Mouse (Mus musculus) liver, embryonic 14.5 days (tissue): ENCODE data around the gene Dnaic1. TPM values are rescaled to one million over a fixed set of nuclear protein-coding genes. Genes with fewer than 3 reads are reported as not detected.
A peak's percentile ranks its signal among the peaks of the same experiment; 100 is the strongest.

Source experiments
- ATAC-seq: fragments of 200-750 bp; cut with Nextera tagmentation; 2 replicates; pipeline ENCODE4 v1.8.0; 2017; ENCODE audit warnings: moderate number of reproducible peaks, mild to moderate bottlenecking, moderate library complexity; ENCODE audit not compliant: insufficient read depth
- DNase-seq, 3 experiments: peaks; one replicate each; pipeline ENCODE4 v3.0.0-alpha.2; 2012 to 2013; ENCODE audit warnings: low read depth in 3 of 3, low spot score in 3 of 3
- H3K27ac ChIP-seq: fragments of 300-500 bp; sonication (generic); 2 replicates; pipeline ENCODE4 v1.5.1; 2014; ENCODE audit warnings: moderate library complexity, mild to moderate bottlenecking, control low read depth, inconsistent platforms
- H3K27me3 ChIP-seq: fragments of 300-500 bp; sonication (generic); 2 replicates; pipeline ENCODE4 v1.6.1; 2014; ENCODE audit warnings: mild to moderate bottlenecking, low read length, moderate library complexity; ENCODE audit not compliant: control insufficient read depth, insufficient read depth
- H3K36me3 ChIP-seq: fragments of 300-500 bp; sonication (generic); replicated peaks from 2 replicates; pipeline ENCODE4 v1.6.1; 2014; ENCODE audit warnings: low read depth; ENCODE audit not compliant: control insufficient read depth, insufficient read depth
- H3K4me1 ChIP-seq, 2 experiments: fragments of 200-500 bp in 1 of 2; fragments of 300-500 bp in 1 of 2; sonication (generic) in 1 of 2; replicated peaks; 2 replicates each; pipeline ENCODE4 v1.6.1; 2012 to 2014; ENCODE audit warnings: antibody characterized with exemption in 1 of 2, inconsistent platforms in 1 of 2, low read length in 1 of 2; ENCODE audit not compliant: control insufficient read depth in 2 of 2, insufficient read depth in 2 of 2
- H3K4me2 ChIP-seq: fragments of 300-500 bp; sonication (generic); 2 replicates; pipeline ENCODE4 v1.6.1; 2014; ENCODE audit warnings: low read depth, mild to moderate bottlenecking, control low read depth, moderate library complexity
- H3K4me3 ChIP-seq, 2 experiments: fragments of 200-500 bp in 1 of 2; fragments of 300-500 bp in 1 of 2; sonication (generic) in 1 of 2; 2 replicates each; pipeline ENCODE4 v1.5.1; 2012 to 2014; ENCODE audit warnings: low read depth in 2 of 2, low read length in 2 of 2, mild to moderate bottlenecking in 2 of 2, control low read depth in 1 of 2, inconsistent platforms in 1 of 2, moderate library complexity in 1 of 2; ENCODE audit not compliant: insufficient read depth in 1 of 2
- H3K9ac ChIP-seq: fragments of 300-500 bp; sonication (generic); replicated peaks from 2 replicates; pipeline ENCODE4 v1.6.1; 2014; ENCODE audit warnings: mild to moderate bottlenecking, control low read depth, moderate library complexity
- H3K9me3 ChIP-seq: fragments of 300-500 bp; sonication (generic); 2 replicates; pipeline ENCODE4 v1.6.1; 2016; ENCODE audit warnings: low read length, mixed read lengths; ENCODE audit not compliant: control insufficient read depth
- CTCF ChIP-seq: IDR thresholded peaks from 2 replicates; pipeline ENCODE4 v1.5.1; 2016; ENCODE audit warnings: antibody characterized with exemption, low read depth, control low read depth
- EP300 ChIP-seq: IDR thresholded peaks from 2 replicates; pipeline ENCODE4 v1.6.1; 2016; ENCODE audit warnings: antibody characterized with exemption, low read depth
- WGBS: fragments of 180-500 bp; shearing (Covaris S2); extraction: QIAGEN DNeasy Blood & Tissue Kit; methylation state at CpG from one replicate; pipeline ENCODE4 v1.1.7; 2014; ENCODE audit not compliant: insufficient replicate concordance; 5-methylcytosine and 5-hydroxymethylcytosine counted together
- polyA plus RNA-seq, 2 experiments: library from polyadenylated mRNA; depleted of rRNA in 1 of 2; stranded (reverse) in 1 of 2; unstranded in 1 of 2; fragments of >200 nt; fragmentation: Nextera tagmentation in 1 of 2; extraction: Ambion mirVana in 1 of 2; gene quantifications; 2 replicates each; pipeline versions ENCODE4 v1.2.1 to v1.2.3; 2012 to 2014

Dnaic1 gene
- polyA plus RNA-seq, 2 experiments = 1.9 to 2.6 TPM

GRCm38 (mm10) chr4:41566123-41566522 lies 3.5 kb upstream of the Dnaic1 start:
- no peak overlapping the region for H3K4me2 ChIP-seq
- H3K4me1 ChIP-seq = peaks cover 2 to 4% of the 10 kb centered on the region in 2 experiments; a peak in 3 of 4 replicates
- WGBS = 23% methylated on average over 3 of the region's 3 CpGs
- no peak overlapping the region for H3K4me3 ChIP-seq
- peaks cover 18% of the 10 kb centered on the region for H3K27me3 ChIP-seq
- no peak overlapping the region for H3K9ac ChIP-seq
- H3K36me3 ChIP-seq = no peaks in the 10 kb centered on the region
- no peak for TF ChIP-seq EP300
- ATAC-seq = no peak
- H3K27ac ChIP-seq = no peak overlapping the region
- no peaks in the 10 kb centered on the region for H3K9me3 ChIP-seq
- no peak for DNase-seq

GRCm38 (mm10) chr4:41568239-41568638 lies 1.3 kb upstream of the Dnaic1 start:
- Histone ChIP-seq H3K9me3 (no peaks in the 10 kb centered on the region), H3K4me1 (peaks cover 2 to 4% of the 10 kb centered on the region in 2 experiments; a peak in 3 of 4 replicates), H3K9ac (no peak overlapping the region; the same call in 1 of the 2 replicates), H3K27me3 (peaks cover 18% of the 10 kb centered on the region), H3K36me3 (no peaks in the 10 kb centered on the region), H3K27ac (no peak overlapping the region), H3K4me3 (peak overlapping the region; percentile 60 to 71; a peak in 3 of 4 replicates), H3K4me2 (peak overlapping the region; percentile 97)
- no peak for ATAC-seq
- WGBS = 32% methylated on average over 19 of the region's 19 CpGs
- TF ChIP-seq CTCF (no peak), EP300 (no peak)
- no peak for DNase-seq

GRCm38 (mm10) chr4:41568682-41569410 lies 729 bp upstream of the Dnaic1 start:
- Histone ChIP-seq H3K9me3 (no peaks in the 10 kb centered on the region), H3K27ac (no peak overlapping the region), H3K27me3 (peaks cover 18% of the 10 kb centered on the region), H3K4me2 (peak overlapping the region; percentile 97), H3K9ac (peak overlapping the region; percentile 51), H3K36me3 (no peaks in the 10 kb centered on the region), H3K4me1 (peaks cover 2 to 4% of the 10 kb centered on the region in 2 experiments; a peak in 3 of 4 replicates), H3K4me3 (peak overlapping the region; percentile 60 to 71)
- no peak for DNase-seq
- 2% methylated on average over 58 of the region's 58 CpGs for WGBS
- no peak for ATAC-seq
- TF ChIP-seq EP300 (no peak), CTCF (no peak)

GRCm38 (mm10) chr4:41571490-41571889 lies 1.9 kb downstream of the Dnaic1 start:
- DNase-seq (no peak), ATAC-seq (no peak)
- Histone ChIP-seq H3K4me2 (no peak overlapping the region), H3K4me1 (peaks cover 2 to 4% of the 10 kb centered on the region in 2 experiments; a peak in 3 of 4 replicates), H3K4me3 (no peak overlapping the region), H3K9ac (no peak overlapping the region), H3K9me3 (no peaks in the 10 kb centered on the region), H3K27ac (no peak overlapping the region), H3K27me3 (peaks cover 18% of the 10 kb centered on the region), H3K36me3 (no peaks in the 10 kb centered on the region)
- TF ChIP-seq EP300 = no peak
- TF ChIP-seq CTCF = peak; percentile 33; the same call in 1 of the 2 replicates
- WGBS = 29% methylated on average over 5 of the region's 5 CpGs

GRCm38 (mm10) chr4:41573492-41573891 lies 3.9 kb downstream of the Dnaic1 start:
- no peak for TF ChIP-seq EP300
- TF ChIP-seq CTCF = no peak
- WGBS = 53% methylated on average over 4 of the region's 4 CpGs
- no peaks in the 10 kb centered on the region for H3K36me3 ChIP-seq

More at GRCm38 (mm10) chr4:41573492-41573891, 3.9 kb downstream of the Dnaic1 start:
- no peak overlapping the region for H3K27ac ChIP-seq
- H3K27me3 ChIP-seq = peaks cover 4% of the 10 kb centered on the region
- no peak overlapping the region for H3K4me3 ChIP-seq
- DNase-seq (no peak), ATAC-seq (no peak)
- no peaks in the 10 kb centered on the region for H3K9me3 ChIP-seq
- no peak overlapping the region for H3K9ac ChIP-seq
- no peak overlapping the region for H3K4me2 ChIP-seq
- peaks cover 2 to 4% of the 10 kb centered on the region in 2 experiments; a peak in 3 of 4 replicates for H3K4me1 ChIP-seq
